Mouse (Mus musculus): ENCODE measurements around the gene Ptpn1.

Gene Ptpn1

GRCm38 (mm10) chr2:167948557-167948956 lies 16.7 kb downstream of the Ptpn1 start:
- no peak for DNase-seq

DNA sequence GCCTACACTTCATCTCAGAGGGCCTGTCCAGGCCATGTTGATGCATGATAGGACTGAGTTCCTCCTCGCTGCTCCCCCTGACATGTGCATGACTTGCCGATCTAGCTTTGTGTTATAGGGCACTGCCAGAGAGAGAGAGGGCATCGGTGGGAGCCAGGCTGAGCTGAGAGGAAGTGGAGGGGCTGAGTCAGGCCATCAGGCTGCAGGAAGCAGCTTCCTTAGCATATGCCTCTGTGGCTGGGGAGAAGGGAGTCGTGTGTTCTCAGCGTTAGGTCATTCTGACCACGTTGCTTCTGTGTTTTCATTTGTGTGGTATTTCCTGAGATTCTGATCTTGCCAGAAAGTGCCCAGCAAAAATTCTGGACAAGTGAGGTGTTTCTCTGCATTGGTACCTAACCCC lies 17.4 kb downstream of the Ptpn1 start:
- peak; percentile 44 to 49 for DNase-seq

GRCm38 (mm10) chr2:167949808-167950207 lies 18.0 kb downstream of the Ptpn1 start:
- no peak for DNase-seq

DNA sequence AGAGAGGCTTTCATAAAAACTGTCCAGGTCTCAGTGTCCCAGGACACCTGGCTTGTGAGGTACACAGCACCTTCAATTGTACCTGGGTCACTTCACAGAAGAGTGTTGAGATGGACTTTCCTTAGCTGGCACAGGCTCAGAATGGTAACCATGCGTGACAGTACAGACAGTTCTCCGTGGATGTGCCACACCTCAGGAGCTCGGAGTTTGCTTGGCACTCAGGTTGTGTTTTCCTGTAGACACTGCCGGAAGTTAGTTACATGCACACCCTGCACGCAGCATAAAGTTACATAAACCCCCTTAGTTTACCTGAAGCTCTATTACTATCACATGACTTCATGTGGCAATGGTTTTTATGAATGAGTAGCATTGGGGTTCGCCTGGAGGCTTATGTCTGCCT lies 18.8 kb downstream of the Ptpn1 start:
- DNase-seq = no peak

DNA sequence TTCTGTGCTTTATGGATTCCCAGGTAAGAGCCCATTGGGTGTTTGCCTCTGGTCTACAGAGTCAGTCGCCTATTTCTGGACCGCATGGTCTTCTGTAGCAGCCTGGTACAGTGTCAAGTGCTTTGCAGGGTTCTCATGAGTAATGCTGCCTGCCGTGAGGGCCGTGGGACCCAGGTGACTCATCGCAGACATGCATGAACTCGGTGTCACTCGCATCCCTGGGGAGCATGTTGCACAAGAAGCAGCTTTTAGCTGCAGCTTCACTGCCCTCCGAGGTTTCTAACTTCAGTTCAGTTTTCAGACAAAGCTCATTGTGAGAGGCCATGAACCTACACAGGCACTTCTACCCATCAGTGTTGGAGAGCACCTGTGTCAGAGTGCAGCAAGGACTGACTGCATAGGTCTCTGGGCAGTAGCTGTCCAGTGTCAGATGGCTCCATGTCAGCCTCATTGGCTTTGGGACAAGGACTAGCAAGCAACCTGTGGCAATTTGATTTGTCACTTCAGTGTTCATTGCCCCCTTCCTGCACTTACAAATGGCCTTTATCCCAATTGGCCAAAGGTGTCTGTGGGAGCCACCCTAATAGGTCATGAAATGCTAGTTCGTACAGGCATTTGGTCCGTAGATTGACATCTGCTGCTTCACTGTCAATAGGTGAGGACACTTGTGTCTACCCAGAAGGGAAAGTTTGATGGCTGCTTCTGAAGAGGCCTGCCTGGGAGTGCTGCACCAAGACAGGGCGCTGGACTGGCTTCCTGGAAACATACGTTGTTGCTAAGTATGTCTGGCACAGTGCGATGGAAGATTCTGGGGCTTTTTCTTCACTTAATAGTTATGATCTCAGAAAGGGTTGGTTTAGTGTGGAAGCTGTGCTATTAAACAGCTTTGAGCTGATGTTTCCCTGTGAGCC lies 19.7 kb downstream of the Ptpn1 start:
- no peak for DNase-seq

GRCm38 (mm10) chr2:167953819-167954218 lies 22.0 kb downstream of the Ptpn1 start:
- DNase-seq = no peak

DNA sequence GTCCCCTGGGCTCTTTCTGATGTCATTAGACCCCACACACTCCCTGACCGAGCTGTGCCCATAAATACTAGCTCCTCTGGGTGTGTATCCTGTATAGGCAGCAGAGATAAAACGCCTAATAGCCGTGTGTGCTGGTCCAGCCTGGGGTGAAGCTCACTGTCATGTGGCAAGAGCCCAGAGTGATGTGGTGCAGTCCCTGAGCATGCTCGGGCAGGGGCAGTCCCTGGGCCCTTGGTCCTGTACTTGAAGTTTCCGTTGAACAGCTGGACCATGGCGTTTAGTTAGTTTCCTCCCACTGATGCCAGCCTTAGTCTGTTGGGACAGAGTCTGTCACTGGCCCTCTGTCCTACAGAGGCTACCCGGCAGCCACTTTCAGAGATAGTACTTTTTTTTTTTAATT lies 23.1 kb downstream of the Ptpn1 start:
- DNase-seq = no peak

DNA sequence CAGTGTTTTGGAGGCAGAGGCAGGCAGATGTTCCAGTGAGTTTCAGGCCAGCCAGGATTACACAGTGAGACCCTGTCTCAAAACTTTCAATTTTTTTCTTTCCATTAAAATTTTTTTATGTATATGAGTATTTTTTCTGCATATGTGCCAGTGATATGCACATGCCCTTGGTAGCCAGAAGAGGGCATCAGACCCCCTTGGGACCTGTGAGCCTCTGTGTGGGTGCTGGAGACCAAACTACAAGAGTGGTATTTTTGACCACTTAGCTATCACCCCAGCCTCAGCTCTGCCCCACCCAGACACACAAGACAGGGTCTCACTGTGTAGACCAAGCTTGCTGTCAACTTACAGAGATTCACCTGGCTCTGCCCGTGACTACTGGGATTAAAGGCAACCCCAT lies 25.7 kb downstream of the Ptpn1 start:
- no peak for DNase-seq

DNA sequence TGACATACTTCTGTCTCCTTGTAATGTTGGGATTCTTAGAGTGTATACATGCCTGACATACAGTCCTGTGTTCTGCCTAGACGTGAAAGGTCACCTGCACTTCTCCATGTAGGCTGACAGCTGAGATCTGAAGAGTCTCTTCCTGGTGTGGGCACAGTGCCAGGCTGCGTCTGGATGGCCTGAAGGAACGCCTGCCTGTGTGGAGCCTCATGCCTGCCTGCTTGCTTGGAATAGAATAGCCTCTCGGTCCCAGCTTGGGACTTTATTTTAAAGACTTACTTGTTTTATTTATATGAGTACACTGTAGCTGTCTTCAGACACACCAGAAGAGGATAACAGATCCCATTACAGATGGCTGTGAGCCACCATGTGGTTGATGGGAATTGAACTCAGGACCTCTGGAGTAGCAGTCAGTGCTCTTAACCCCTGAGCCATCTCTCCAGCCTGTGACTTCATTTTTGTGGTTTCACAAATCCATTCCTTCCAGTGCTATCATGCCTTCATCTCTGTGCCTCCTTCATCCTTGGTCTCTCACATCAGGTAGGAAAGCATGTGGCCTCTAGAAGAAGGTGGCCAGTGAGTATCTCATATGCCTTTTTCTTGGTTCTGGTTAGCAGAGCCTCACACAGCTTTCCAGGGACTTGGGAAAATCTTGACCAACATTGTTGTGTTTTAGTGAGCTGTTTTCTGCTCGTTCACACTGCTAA lies 26.4 kb downstream of the Ptpn1 start:
- no peak for DNase-seq

DNA sequence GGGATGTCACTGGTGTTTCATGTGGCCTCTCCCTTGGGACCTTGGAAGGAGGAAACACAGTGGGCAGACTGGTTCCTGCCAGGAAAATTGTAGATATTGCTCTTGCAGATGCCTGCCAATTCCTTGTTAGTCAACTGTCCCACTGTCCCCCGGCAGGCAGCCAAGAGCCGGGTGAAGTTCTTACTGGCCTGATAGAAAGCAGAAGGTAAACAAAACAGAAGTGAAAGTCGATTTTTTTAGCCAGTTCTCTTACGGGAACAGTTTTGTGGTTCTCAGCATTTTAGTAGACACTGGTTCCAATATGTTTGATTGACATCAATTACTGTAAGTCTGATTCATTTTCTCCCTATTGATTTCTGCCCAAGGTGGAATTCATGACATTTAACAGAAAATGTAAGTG lies 27.0 kb downstream of the Ptpn1 start:
- no peak for DNase-seq

- DNase-seq = peak in 1 of 2 experiments; percentile 31
These were observed 27.6 kb downstream of the Ptpn1 start for GRCm38 (mm10) chr2:167959384-167959911.

- DNase-seq = no peak
These were observed 28.1 kb downstream of the Ptpn1 start for GRCm38 (mm10) chr2:167959996-167960395.

GRCm38 (mm10) chr2:167960584-167960983 lies 28.7 kb downstream of the Ptpn1 start:
- DNase-seq = no peak

- no peak for DNase-seq
These were observed 30.5 kb downstream of the Ptpn1 start for GRCm38 (mm10) chr2:167962347-167962746.

DNA sequence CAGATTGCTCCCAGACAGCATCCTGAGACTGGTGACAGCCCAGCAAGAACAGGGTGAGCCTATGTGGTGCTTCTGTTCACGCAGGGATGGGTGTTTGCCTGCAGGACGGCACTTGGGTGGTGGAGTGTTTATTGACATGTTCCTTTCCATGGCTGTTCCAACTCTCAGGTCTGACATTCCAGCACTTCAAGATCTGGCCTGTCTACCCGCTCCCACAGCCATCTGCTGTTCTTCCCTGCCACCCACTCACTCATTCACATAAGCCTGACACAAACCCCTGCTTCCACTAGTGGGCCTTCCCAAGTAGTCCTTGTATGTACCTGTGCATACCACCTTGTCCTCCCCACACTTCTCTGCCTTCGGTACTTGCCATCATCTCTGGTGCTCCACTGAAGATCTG lies 31.3 kb downstream of the Ptpn1 start:
- DNase-seq = no peak

GRCm38 (mm10) chr2:167963778-167964300 lies 32.0 kb downstream of the Ptpn1 start:
- DNase-seq = no peak

- DNase-seq = no peak
These were observed 32.5 kb downstream of the Ptpn1 start for GRCm38 (mm10) chr2:167964320-167964719.

DNA sequence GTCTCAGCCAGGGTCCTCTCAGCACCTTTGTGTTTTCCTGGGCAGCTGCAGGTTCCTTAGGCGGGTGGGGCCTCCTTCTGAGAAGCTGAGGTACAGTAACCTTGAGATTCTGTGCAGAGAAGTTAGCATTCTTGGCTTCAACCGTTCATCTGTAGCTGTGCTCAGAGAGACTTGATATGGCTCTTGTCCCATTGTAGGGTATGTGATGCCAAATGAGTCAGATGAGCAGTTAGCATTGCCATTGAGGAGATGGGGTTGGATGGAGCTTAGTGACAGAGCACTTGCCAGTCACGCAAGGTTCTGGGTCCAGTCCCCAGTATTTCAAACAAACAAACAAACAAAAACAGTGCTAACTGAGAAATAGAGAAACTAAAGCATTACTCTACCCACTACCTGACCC lies 34.1 kb downstream of the Ptpn1 start:
- DNase-seq = no peak

DNA sequence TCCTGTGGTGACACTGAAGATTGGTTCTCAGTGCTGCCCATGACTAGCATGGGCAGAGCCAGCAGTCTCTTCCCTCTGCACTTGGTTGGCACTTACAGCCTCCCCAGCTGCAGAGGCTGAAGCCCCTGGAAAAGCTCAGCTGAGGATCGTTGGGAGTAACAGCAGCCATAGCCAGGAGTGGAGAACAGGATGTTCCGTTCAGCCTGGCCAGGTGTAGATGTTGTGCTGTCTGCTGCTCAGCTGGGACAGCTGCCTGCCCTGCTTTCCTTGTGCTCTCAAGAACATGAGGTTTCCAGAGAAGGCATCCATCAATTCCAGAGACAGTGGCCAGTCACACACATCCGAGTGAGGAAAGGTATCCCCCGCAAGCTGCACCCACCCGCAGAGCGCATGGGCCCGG lies 36.6 kb downstream of the Ptpn1 start:
- no peak for DNase-seq

DNA sequence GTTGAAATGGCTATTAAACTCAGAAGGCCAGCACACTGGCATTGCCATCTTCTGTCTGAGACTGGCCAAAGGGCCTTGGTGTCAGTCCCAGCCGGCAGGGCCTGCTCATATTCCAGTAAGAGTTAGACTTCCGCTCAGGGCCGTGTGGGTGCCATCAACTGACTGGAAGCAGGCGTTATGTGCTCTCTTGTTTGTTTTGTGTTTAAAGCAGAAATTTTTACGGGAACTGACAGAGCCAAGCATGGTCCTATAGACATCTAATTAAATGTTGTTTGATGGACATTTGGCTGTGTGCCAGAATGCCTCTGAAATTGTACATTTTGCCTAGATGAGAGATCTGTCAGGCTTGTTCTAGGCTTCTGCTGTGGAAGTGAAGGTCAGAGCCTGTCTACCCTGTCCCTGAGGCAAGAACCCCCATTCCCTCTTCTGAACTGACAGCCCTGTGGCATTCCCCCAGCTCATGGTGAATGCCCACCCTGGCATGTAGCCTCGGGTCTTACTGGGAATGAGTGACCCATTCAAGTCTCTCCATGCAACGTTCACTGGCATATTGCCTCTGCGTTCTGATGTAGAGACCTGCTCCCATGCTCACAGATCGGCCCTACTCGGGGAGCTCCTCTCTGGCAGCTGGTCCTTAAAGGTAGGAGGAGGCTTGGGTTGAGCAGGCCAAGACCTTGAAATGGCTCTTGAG lies 38.1 kb downstream of the Ptpn1 start:
- DNase-seq = no peak

GRCm38 (mm10) chr2:167972146-167972545 lies 40.3 kb downstream of the Ptpn1 start:
- DNase-seq = no peak

GRCm38 (mm10) chr2:167972809-167973208 lies 41.0 kb downstream of the Ptpn1 start:
- no peak for DNase-seq

GRCm38 (mm10) chr2:167975746-167976145 lies 43.9 kb downstream of the Ptpn1 start:
- DNase-seq = no peak
